Mouse (Mus musculus) forebrain, postnatal 0 days (tissue): ENCODE measurements around the gene Fads2. TPM values are rescaled to one million over a fixed set of nuclear protein-coding genes. Genes with fewer than 3 reads are reported as not detected.

ENCODE experiments used
- ATAC-seq: fragments of 200-750 bp; cut with Nextera tagmentation; 2 replicates; pipeline ENCODE4 v1.8.0; 2017; ENCODE audit warnings: mild to moderate bottlenecking, moderate library complexity
- DNase-seq: peaks from one replicate; pipeline ENCODE4 v3.0.0-alpha.2; 2015
- H3K27ac ChIP-seq: fragments of 300-500 bp; sonication (generic); 2 replicates; pipeline ENCODE4 v1.5.1; 2014; ENCODE audit warnings: low read depth, mild to moderate bottlenecking, antibody characterized with exemption, low read length, moderate library complexity, mixed read lengths
- H3K27me3 ChIP-seq: fragments of 300-500 bp; sonication (generic); 2 replicates; pipeline ENCODE4 v1.6.1; 2014; ENCODE audit warnings: mild to moderate bottlenecking, low read length, mixed read lengths; ENCODE audit not compliant: insufficient read depth
- H3K36me3 ChIP-seq: fragments of 300-500 bp; sonication (generic); 2 replicates; pipeline ENCODE4 v1.6.1; 2014; ENCODE audit warnings: mild to moderate bottlenecking, moderate library complexity; ENCODE audit not compliant: insufficient read depth
- H3K4me1 ChIP-seq: fragments of 300-500 bp; sonication (generic); 2 replicates; pipeline ENCODE4 v1.6.1; 2014; ENCODE audit warnings: antibody characterized with exemption; ENCODE audit not compliant: insufficient read depth
- H3K4me2 ChIP-seq: fragments of 300-500 bp; sonication (generic); 2 replicates; pipeline ENCODE4 v1.6.1; 2014; ENCODE audit warnings: low read depth, mild to moderate bottlenecking, moderate library complexity
- H3K4me3 ChIP-seq: fragments of 300-500 bp; sonication (generic); 2 replicates; pipeline ENCODE4 v1.5.1; 2014; ENCODE audit warnings: low read depth, low read length, mixed read lengths
- H3K9ac ChIP-seq: fragments of 300-500 bp; sonication (generic); 2 replicates; pipeline ENCODE4 v1.6.1; 2014; ENCODE audit warnings: mild to moderate bottlenecking
- H3K9me3 ChIP-seq: fragments of 300-500 bp; sonication (generic); 2 replicates; pipeline ENCODE4 v1.6.1; 2016; ENCODE audit warnings: low read length
- CTCF ChIP-seq: sonication (generic); IDR thresholded peaks from 2 replicates; pipeline ENCODE4 v1.5.1; 2016; ENCODE audit warnings: antibody characterized with exemption, control low read depth, low read depth
- WGBS: fragments of 180-500 bp; shearing (Covaris S2); extraction: QIAGEN DNeasy Blood & Tissue Kit; methylation state at CpG from one replicate; pipeline ENCODE4 v1.1.7; 2014; 5-methylcytosine and 5-hydroxymethylcytosine counted together
- polyA plus RNA-seq: library from polyadenylated mRNA; unstranded; fragments of >200 nt; fragmentation: Nextera tagmentation; extraction: Ambion mirVana; gene quantifications from 2 replicates; pipeline ENCODE4 v1.2.1, GENCODE M21; 2015
- total RNA-seq: library from RNA; depleted of rRNA; stranded (reverse); fragments of >200 nt; gene quantifications from 2 replicates; pipeline ENCODE4 v1.2.3, GENCODE M21; 2014

The Fads2 gene
- total and polyA plus RNA-seq, 2 experiments from 2014 or later, result 248 to 249 TPM

- Histone ChIP-seq H3K4me1 (no peaks in the 10 kb centered on the region), H3K27me3 (no peaks in the 10 kb centered on the region), H3K9ac (no peak overlapping the region), H3K4me3 (no peak overlapping the region), H3K27ac (peak overlapping the region; percentile 15; the same call in 1 of the 2 replicates), H3K9me3 (no peaks in the 10 kb centered on the region), H3K4me2 (no peak overlapping the region), H3K36me3 (peaks cover 9% of the 10 kb centered on the region; the same call in 1 of the 2 replicates)
- 16% methylated on average over 8 of the region's 8 CpGs for WGBS
- no peak for TF ChIP-seq CTCF
- peak; percentile 50 for DNase-seq
- peak; percentile 46 for ATAC-seq
These were observed 76.2 kb downstream of the Fads2 start for GRCm38 (mm10) chr19:10025169-10025875.

- DNase-seq (no peak), ATAC-seq (no peak)
- Histone ChIP-seq H3K4me1 (peaks cover 5% of the 10 kb centered on the region; the same call in 1 of the 2 replicates), H3K27me3 (no peaks in the 10 kb centered on the region), H3K27ac (no peak overlapping the region), H3K4me3 (no peak overlapping the region), H3K9ac (no peak overlapping the region), H3K9me3 (no peaks in the 10 kb centered on the region), H3K4me2 (no peak overlapping the region), H3K36me3 (0 out of 2 replicates have a peak, but pooled peaks cover 4% of the 10 kb centered on the region)
- WGBS, result 63% methylated on average over 9 of the region's 9 CpGs
- TF ChIP-seq CTCF, result no peak
These were observed 78.2 kb downstream of the Fads2 start for GRCm38 (mm10) chr19:10023304-10023758.

- H3K9me3 ChIP-seq, result no peaks in the 10 kb centered on the region
- H3K4me1 ChIP-seq, result peaks cover 5% of the 10 kb centered on the region; the same call in 1 of the 2 replicates
- no peaks in the 10 kb centered on the region for H3K27me3 ChIP-seq
- H3K9ac ChIP-seq, result no peak overlapping the region
- no peak overlapping the region for H3K4me3 ChIP-seq
- no peak overlapping the region for H3K4me2 ChIP-seq
- no peak overlapping the region for H3K27ac ChIP-seq
- 68% methylated on average over 5 of the region's 5 CpGs for WGBS
- H3K36me3 ChIP-seq, result 0 out of 2 replicates have a peak, but pooled peaks cover 4% of the 10 kb centered on the region
- DNase-seq (peak; percentile 69), ATAC-seq (peak; percentile 56)
- peak; percentile 65 for TF ChIP-seq CTCF
These were observed 78.9 kb downstream of the Fads2 start for GRCm38 (mm10) chr19:10022414-10023303.

GRCm38 (mm10) chr19:10021981-10022380 is 79.6 kb downstream of the Fads2 start:
- no peaks in the 10 kb centered on the region for H3K36me3 ChIP-seq
- H3K27ac ChIP-seq, result no peak overlapping the region
- no peak for DNase-seq
- H3K4me3 ChIP-seq, result no peak overlapping the region
- H3K9ac ChIP-seq, result no peak overlapping the region
- no peaks in the 10 kb centered on the region for H3K27me3 ChIP-seq
- 88% methylated on average over 2 of the region's 2 CpGs for WGBS
- H3K4me1 ChIP-seq, result peaks cover 5% of the 10 kb centered on the region; the same call in 1 of the 2 replicates
- H3K4me2 ChIP-seq, result no peak overlapping the region
- H3K9me3 ChIP-seq, result no peaks in the 10 kb centered on the region
- ATAC-seq, result no peak
- TF ChIP-seq CTCF, result no peak

GRCm38 (mm10) chr19:10019214-10019760 is 82.3 kb downstream of the Fads2 start:
- no peaks in the 10 kb centered on the region for H3K9me3 ChIP-seq
- H3K27me3 ChIP-seq, result no peaks in the 10 kb centered on the region
- H3K4me3 ChIP-seq, result peak overlapping the region; percentile 56
- ATAC-seq (no peak), DNase-seq (no peak)
- H3K9ac ChIP-seq, result no peak overlapping the region
- H3K4me2 ChIP-seq, result peak overlapping the region; percentile 94
- peaks cover 5% of the 10 kb centered on the region; the same call in 1 of the 2 replicates for H3K4me1 ChIP-seq
- WGBS, result 81% methylated on average over 4 of the region's 4 CpGs
- H3K36me3 ChIP-seq, result no peaks in the 10 kb centered on the region
- no peak for TF ChIP-seq CTCF
- H3K27ac ChIP-seq, result no peak overlapping the region

- peak overlapping the region; percentile 56 for H3K4me3 ChIP-seq
- TF ChIP-seq CTCF, result no peak
- no peaks in the 10 kb centered on the region for H3K9me3 ChIP-seq
- H3K36me3 ChIP-seq, result no peaks in the 10 kb centered on the region
- no peaks in the 10 kb centered on the region for H3K27me3 ChIP-seq
- peak overlapping the region; percentile 94 for H3K4me2 ChIP-seq
- 2% methylated on average over 3 of the region's 3 CpGs for WGBS
- DNase-seq (no peak), ATAC-seq (peak; percentile 40; the same call in 1 of the 2 replicates)
- H3K27ac ChIP-seq, result no peak overlapping the region
- H3K4me1 ChIP-seq, result peaks cover 5% of the 10 kb centered on the region; the same call in 1 of the 2 replicates
- peak overlapping the region; percentile 62 for H3K9ac ChIP-seq
These were observed 83.1 kb downstream of the Fads2 start for GRCm38 (mm10) chr19:10018527-10018818.
